Mouse (Mus musculus): Measurements from ENCODE around the gene Clybl. TPM values are rescaled to one million over a fixed set of nuclear protein-coding genes. Genes with fewer than 3 reads are reported as not detected.

The Clybl gene
- total RNA-seq, 2 experiments from 2014 or later, result 113 to 122 TPM

DNA sequence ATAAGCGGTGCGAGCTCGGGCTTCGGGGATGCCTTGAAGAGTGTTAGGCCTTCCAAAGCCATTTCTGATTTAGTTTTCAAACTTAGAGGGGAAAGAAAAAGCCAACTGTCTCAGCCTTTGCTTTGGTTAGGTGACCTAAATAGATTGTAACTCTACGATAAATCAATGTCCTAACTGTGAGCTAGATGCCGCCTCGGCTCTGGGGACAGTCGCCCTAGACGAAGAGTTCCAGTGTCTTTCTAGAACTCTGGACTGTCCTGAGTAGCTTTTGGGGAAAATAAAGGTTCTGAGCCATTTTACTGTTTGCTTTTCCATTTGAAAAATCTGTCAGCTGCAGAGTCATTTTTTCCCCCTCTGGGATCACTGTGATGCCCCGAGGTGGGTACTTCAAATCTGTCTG is 49.6 kb downstream of the Clybl start:
- intact Hi-C loops (cut with DNase I), result no loop called here
- no peak for DNase-seq

- DNase-seq, result no peak
- intact Hi-C loops (cut with DNase I), result no loop called here
Measured at GRCm38 (mm10) chr14:122233212-122233714, 51.8 kb downstream of the Clybl start.

- DNase-seq, result no peak
- intact Hi-C loops (cut with DNase I), result no loop called here
Measured at GRCm38 (mm10) chr14:122243874-122244273, 62.4 kb downstream of the Clybl start.

- intact Hi-C loops (cut with DNase I), result no loop called here
Measured at GRCm38 (mm10) chr14:122246919-122247859, 65.7 kb downstream of the Clybl start.

DNA sequence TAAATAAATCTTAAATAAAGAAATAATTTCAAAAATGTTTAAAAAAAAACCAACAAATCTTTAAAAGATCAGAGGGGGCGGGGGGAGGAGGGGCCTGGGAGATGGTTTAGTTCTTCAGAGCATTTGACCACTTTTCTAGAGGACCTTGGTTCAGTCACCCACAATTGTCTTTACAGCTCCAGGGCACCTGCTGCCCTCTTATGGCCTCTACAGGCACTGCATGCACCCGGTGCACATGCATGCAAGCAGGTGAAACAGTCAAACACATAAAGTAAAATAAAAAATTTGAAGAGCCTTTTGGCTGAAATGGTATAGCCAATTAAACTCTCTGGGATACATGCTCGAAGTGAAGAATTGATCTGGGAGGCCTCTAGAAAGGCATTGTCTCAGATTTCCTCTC is 67.6 kb downstream of the Clybl start:
- no peak for DNase-seq
- intact Hi-C loops (cut with DNase I), result no loop called here

More at GRCm38 (mm10) chr14:122246919-122247859, 65.7 kb downstream of the Clybl start:
- DNase-seq, result no peak

- DNase-seq, result no peak
- intact Hi-C loops (cut with DNase I), result no loop called here
Measured at GRCm38 (mm10) chr14:122251346-122251745, 69.8 kb downstream of the Clybl start.

- no peak for DNase-seq
- intact Hi-C loops (cut with DNase I), result no loop called here
Measured at GRCm38 (mm10) chr14:122255562-122256260, 74.2 kb downstream of the Clybl start.

- DNase-seq, result no peak
- intact Hi-C loops (cut with DNase I), result no loop called here
Measured at GRCm38 (mm10) chr14:122256261-122256634, 74.7 kb downstream of the Clybl start.

DNA sequence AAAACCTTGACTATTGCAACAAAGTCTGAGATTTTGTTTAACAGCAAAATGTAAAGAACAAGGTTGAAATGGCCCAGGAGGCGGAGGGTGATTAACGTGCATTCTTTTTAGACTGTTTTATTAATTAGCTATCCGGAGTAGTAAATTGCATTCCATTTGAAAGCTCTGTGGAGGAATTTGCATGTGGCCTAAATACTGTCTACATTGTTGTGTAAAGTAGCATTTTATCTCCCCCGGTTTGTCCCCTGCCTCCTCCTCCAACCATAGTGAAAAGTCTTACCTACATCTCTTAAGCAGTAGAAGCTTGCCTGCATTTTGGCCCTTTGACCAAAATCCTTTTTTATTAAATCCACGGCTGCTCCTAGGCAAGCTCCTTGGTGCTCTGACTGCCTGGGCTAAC is 76.8 kb downstream of the Clybl start:
- intact Hi-C loops (cut with DNase I), result no loop called here
- DNase-seq, result no peak

GRCm38 (mm10) chr14:122261250-122261649 is 79.7 kb downstream of the Clybl start:
- DNase-seq, result no peak
- intact Hi-C loops (cut with DNase I), result no loop called here

GRCm38 (mm10) chr14:122262851-122263659 is 81.6 kb downstream of the Clybl start:
- DNase-seq, result no peak
- intact Hi-C loops (cut with DNase I), result no loop called here

DNA sequence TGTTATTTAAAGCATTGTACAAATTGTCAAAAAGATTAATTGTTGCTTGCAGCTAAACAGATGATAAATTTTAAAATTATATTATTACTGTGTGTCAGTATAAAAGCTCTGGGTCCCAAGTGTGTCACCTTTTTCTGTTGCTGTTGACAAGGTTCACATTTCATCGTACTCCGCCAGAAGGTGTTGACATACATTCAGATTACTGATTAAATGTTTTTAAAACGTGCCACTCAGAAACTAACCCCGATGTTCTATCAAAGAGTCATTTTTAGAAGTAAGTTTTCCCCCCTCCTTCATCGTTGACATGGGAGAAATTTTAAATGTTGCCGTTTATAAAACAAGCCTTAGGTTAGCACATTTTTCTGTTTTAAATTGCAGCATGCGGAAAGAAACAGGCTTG is 83.7 kb downstream of the Clybl start:
- DNase-seq, result no peak
- intact Hi-C loops (cut with DNase I), result no loop called here

DNA sequence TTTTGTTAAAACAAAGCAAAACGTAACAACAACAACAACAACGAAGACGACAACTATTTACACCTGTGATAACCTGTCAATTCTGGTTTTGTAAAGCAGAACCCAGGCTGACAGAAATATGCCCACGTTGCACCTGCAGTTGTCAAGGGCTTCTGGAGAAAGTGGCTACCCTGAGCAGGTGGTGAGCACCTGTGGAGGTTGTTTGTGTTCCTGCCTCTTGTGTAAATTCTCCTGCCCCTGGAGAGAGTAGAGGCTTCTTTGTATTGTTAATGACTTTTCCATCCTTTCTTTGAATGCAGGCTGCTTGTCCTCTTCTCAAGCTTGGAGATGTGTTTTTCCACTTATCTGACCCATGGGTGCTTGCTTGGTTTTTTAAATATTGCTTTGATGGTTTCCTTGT is 86.1 kb downstream of the Clybl start:
- DNase-seq, result no peak
- intact Hi-C loops (cut with DNase I), result no loop called here

DNA sequence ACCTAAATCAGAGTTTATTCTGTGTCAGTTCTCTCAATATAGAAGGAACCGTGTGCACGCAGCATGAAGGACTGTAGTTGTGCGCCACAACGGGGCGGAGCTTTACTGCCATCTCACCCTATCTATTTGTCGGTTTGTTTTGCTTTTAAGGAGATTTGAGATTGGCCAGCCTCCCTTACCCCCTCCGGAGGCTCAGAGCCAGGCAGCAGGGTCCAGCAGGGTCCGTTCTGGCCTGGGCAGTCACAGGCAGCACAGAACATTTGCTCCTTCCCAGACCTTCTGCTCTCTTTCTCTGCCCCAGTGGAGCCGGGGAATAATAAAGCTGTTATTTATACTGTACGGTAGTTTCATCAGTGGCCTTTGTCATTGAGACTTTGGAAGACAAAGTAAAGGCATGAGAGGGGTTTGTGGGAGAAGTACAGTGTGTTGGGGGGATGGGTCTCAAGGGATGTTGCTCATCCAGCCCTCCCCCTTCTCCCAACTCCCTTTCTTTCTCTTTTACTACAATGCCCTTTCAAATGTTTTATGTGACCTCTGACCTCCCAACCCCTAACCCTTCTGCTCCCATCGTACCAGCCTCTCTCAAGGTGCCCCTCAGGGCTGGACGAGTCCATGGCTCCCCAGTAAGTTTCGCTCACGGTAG is 89.7 kb downstream of the Clybl start:
- DNase-seq, result no peak
- intact Hi-C loops (cut with DNase I), result no loop called here

DNA sequence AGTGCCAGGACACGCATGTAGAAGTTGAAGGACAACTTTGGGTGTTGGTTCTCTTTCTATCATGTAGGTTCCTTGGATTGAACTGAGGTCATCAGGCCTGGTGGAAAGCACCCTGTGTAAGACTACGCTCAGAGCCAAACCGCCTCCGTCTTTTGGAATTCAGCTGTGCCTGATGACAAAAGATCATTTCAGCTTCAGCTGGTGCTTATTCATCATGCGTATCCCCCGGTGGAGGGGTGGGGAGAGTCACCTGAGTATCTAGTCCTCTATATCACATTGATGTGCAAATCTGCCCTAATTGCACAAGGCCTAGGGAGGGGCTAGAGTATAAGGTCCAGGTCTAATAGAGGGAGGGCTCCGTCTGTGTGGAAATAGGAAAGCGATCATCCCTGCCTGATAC is 95.6 kb downstream of the Clybl start:
- intact Hi-C loops (cut with DNase I), result no loop called here
- DNase-seq, result no peak

GRCm38 (mm10) chr14:122279462-122280308 is 98.2 kb downstream of the Clybl start:
- no peak for DNase-seq
- intact Hi-C loops (cut with DNase I), result no loop called here

GRCm38 (mm10) chr14:122280309-122281071 is 99.0 kb downstream of the Clybl start:
- DNase-seq, result peak; percentile 10 to 11
- intact Hi-C loops (cut with DNase I), result no loop called here

DNA sequence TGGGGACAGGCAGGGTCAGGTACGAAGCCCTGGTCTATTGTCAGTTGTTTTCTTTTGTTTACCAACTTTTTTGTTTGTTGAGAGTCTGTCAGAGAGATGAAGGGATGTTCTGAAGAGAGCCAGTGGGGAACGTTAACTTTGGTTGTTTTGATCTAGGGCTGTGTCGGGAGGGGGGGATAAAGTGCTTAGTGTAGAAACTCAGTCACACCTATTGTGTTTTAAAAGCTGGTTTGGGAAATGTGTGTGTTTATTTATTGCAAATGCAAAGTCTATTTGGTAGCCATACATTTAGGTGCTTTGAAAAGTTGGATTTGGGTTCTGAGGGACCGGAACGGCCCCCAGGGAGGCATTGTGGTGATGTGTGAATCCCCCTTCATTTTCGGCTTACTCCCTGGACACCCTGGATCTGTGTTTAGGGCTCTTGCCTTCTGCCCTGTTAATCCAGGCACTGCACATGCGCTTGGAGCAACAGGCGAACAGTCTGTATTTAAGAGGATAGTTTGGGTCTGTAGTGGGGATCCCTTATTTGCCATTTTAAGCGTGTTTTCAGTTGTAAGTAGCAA is 99.6 kb downstream of the Clybl start:
- intact Hi-C loops (cut with DNase I), result no loop called here
- no peak for DNase-seq

Measured in heart, postnatal 36 days (tissue).